Mouse (Mus musculus): ENCODE results near the gene Itgb2l.

GRCm38 (mm10) chr16:96474185-96474584 is 30.8 kb upstream of the Itgb2l start:
- TF ChIP-seq CTCF (IDR thresholded peaks at IDR 0.05; ENCODE audit: extremely low read depth, insufficient read length, insufficient replicate concordance, low read depth, low read length) (no peak), POLR2A (IDR thresholded peaks at IDR 0.05; ENCODE audit: low read depth, low read length) (no peak)
